Mouse (Mus musculus): ENCODE measurements around the gene Unc119b. TPM values are rescaled to one million over a fixed set of nuclear protein-coding genes. Genes with fewer than 3 reads are reported as not detected.
"Not testable (repeated sequence)": the region's sequence is repeated elsewhere in the genome, so short reads cannot be mapped to it uniquely, and the experiment has no call there.

Gene Unc119b
- total RNA-seq, 2 experiments from 2014 or later = 26.7 to 29.8 TPM

DNA sequence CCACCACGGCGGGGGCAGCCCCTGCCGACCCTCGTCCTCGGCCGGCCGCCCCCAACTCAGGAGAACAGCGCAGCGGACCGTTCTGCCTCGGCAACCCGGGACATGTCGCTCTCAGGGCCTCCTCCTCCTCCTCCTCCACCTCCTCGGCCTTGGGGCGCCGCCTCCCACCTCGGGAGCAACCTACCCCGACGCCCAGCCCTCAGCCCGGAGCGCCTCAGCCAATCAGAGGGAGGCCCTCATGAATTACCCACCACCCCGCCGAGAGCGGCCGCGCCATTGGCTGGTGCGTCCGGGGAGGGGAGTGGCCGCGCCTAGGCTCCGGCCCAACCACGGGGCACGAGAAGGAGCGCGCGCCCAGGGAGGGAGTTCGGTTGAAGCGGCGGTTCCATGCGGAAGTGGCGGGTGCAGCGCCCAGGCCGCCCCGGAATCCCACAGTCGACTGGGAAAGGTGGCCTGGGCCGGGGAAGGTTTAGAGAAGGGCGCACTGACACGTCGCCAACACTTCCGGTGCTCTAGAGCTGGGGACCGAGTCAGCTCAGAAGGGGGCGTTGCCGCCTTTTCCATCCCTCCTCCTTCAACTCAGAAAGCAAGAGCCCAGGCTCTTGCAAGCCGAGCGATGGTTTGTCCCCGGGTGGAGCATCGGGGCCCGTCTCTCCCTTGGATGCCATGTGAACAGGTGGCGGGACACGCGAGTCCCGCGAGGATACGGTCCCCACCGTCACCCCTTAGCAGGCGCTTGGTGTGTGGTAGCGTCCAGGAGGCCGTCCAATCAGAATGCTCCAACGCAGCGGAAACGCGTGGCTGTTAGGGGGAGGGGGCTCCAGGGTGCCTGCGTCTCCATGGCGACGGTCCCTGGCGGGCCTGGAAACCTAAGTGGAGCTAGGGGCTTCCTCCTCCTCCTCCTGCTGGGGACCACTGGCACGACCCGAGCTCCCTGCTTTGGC is 23.5 kb upstream of the Unc119b start, which contains the start of gene Mlec:
TSS of gene Mlec (minus strand) at position 140 of the 944 bp plus-strand sequence.
- DNase-seq (ENCODE audit: low spot score in 2 of 2) = peak; percentile 99

DNA sequence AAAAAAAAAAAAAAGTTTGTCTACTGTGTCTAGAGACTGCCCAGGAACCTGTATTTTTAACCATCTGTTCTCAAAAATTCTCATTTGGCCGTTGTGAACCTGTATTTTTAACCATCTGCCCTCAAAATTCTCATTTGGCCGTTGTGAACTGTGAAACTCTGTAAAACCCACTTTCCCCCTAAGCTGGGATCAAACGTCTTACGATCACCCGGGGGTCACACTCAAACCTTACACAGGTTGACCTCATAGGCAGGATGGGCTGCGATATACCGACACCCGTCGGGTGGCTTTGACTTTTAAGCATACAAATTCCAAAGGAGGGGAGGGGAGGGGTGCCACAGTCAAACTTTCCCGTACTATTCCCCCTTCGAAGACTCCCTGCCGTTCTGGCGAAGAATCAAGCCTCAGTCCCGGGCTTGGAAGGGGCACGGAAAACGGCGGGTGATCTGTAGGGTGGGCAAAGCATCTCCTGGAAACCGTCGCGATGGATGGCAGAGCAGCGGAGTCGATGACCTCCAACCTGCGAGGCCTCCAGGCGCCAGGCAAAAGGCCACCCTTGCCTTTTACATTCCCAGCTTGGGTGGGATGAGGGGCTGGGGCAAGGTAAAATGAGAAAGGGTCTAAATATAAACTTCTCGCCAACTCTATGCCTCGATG is 22.3 kb upstream of the Unc119b start:
- DNase-seq (ENCODE audit: low spot score in 2 of 2) = no peak

DNA sequence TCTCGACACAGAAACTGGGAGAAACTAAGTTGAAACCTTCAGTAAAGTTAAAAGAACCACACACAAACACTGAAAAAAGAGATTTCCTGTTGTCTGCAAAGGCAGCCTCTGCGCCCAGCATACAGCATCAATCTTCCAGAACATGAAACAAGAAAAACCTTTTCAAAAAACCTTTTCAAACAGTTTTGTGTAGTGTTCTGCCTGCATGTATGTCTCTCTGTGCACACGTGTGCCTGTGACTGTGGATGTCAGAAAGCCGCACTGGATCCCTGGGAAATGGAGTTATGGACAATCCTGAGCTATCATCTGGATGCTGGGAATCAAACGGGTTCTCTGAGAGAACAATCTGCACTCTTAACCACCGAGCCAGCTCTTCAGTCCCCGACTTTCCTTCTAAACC is 21.6 kb upstream of the Unc119b start:
- no peak for DNase-seq (ENCODE audit: low spot score in 2 of 2)

DNA sequence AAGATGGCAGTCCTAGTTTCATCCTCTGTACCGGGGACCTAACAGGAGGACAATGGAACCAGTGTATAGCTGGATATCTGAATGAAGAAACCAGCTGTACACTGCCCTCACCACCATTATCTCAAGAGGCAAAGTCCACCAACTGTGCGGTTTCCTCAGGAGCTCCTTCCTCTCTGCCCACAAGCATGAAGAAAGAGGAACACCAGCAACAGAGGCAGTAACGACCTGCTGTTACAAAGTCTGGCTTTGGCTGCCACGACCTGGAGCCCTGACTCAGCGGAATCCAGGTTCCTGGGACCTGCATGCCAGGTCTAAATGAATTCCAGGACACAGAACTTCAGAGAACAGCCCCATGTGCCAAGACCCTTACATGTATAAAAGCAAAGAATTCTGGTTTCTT is 21.1 kb upstream of the Unc119b start:
- no peak for DNase-seq (ENCODE audit: low spot score in 2 of 2)

DNA sequence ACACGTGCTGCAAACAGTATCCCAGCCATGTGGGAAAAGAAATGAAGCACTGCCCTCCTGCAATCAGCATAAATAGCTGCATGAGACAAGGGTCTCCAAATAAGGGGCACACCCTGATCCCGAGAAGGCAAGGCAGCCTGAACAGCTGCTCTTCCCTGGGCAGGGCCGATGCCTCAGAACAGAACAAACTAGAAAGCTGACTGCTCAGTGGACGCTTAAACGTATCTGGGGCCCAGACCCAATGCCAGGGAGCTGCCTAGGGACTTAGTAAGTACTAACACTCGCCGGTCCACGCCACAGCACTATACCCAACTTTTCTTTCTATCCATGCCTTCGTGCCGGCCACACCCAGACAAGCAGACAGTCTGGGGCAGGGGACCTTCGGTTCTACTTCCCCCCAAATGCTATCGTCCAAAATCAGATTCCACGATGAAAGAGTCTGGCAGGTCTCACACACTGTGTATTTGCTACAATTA is 20.4 kb upstream of the Unc119b start:
- no peak for DNase-seq (ENCODE audit: low spot score in 2 of 2)

DNA sequence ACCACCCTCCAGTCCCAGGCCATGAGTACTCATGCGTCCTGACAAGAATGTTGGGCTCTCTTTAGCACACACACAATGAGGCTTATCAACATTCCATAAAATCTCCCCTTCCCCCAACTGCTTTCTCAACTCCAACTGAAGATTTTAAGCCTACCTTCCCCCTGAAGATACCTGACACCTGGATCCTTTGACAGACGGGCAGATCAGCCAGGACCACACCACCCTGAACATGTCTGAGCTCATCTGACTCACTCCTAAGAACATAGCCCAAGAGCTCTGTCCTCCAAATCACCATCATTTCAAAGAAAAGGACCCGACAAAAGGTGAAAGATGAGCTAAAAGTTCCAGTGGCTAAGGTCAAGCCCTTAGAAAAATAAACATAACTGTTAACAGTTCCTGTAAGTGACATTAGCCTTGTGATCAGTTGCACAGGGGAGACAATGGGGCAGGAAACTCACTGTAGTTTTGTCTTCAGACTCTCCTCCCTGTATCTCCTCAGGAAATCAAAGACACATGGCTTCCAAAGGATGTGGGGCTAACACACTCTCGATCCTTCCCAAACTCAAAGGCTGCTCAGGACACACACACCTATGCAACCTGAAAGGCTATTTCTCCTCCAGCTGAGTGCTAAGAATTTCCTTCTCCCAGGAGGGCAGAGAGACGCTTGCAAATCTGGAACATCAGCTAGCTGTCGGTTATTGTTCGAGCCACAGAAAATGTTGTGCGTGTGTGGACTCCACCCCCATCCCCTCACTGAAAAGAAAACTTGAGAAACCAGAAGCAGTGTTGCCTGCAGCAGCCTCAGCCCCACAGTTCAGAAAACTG is 17.6 kb upstream of the Unc119b start:
- no peak for DNase-seq (ENCODE audit: low spot score in 2 of 2)

- no peak for DNase-seq (ENCODE audit: low spot score in 2 of 2)
These were observed 16.7 kb upstream of the Unc119b start for GRCm38 (mm10) chr5:115151457-115151856.

DNA sequence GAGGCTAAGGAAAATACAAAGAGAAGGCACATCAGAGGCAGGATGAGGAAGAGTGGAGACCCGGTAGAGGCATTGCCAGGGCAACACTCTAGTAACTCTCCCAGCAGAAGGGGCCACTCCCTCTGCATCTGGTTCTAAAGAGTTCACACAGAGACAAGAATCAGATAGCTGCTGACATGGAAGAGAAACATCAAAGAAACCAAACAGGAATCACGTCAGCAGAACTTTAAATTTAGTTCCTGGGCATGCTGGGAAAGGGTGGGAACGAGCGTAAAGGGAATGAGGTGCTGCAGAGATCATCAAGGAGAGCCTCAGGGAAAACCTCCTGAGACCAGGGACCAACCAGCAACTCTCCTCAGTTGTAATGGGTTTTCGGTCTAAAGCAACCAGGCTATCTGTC is 16.2 kb upstream of the Unc119b start:
- no peak for DNase-seq (ENCODE audit: low spot score in 2 of 2)

DNA sequence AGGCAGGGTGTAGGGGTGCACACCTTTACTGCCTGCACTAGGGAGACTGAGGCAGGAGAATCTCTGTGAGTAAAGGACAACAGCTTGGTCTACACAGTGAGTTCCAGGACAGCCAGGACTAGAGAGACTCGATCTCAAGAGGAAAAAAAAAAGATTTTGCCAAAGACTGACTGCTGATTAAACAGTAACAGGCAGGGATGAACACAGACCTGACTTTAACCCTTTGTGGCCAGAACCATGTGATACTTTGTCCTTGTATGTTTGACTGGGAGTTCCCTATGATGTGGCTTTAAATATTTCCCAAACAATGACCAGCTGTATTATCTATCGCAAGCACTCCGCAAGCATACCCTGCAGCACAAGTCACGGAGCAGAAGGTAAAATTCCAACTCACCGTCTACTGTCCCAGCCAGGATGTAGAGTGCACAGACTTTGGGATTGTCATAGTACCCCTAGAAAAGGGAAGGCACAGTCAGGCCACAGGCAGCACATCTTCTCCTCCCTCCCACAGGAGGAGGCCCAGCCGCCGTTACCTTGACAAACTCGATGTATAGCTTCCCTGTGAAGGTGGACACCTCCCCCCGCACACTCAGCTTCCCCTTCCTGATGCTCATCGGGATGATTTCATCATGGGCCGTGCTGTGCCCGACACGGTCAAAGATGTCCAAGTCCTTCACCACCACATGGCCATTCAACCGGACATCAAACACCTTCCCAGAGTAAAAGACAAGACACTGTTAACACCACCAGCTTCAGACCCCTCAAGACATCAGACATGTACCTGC is 15.1 kb upstream of the Unc119b start:
- no peak for DNase-seq (ENCODE audit: low spot score in 2 of 2)

GRCm38 (mm10) chr5:115148872-115149271 is 14.1 kb upstream of the Unc119b start:
- DNase-seq (ENCODE audit: low spot score in 2 of 2) = not testable (repeated sequence)

DNA sequence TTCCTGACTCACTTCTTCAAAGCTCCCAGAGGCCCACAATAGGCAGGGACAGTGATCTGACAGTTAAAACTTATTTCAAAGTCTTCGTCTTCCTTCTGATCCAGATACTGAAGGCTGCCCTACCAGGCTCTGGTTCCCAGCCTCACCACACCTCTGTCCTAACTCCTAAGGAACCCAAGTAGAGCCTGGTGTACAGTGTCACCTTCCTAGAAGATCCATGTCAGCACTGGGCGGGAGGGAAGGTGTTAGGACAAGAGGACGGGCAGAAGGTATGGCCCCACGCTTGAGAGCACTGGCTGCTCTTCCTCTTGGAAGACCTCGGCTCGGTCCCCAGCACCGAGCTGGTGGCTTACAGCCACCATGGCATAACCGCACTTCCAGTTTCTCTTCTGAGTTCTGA is 13.6 kb upstream of the Unc119b start:
- no peak for DNase-seq (ENCODE audit: low spot score in 2 of 2)

DNA sequence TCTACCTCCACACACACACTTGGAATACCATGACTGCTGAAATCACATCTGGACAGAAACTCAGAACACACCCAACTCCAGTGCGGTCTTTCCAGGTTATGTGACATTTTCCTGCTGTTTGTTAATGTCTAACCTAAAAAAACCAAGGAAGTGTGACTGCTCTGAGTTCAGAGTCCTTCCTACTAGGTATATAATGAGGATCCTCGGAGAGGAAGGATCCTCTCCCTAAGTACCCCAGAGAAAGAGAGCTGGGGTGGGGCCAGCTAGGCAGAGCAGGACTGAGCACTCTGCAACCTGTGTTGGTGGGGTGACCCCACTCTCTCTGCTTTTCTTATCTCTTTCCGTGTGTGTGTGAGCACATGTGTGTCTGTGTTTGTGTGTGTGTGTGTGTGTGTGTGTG is 12.6 kb upstream of the Unc119b start:
- DNase-seq (ENCODE audit: low spot score in 2 of 2) = no peak

GRCm38 (mm10) chr5:115146747-115147130 is 12.0 kb upstream of the Unc119b start:
- DNase-seq (ENCODE audit: low spot score in 2 of 2) = no peak

- no peak for DNase-seq (ENCODE audit: low spot score in 2 of 2)
These were observed 11.4 kb upstream of the Unc119b start for GRCm38 (mm10) chr5:115145976-115146746.

DNA sequence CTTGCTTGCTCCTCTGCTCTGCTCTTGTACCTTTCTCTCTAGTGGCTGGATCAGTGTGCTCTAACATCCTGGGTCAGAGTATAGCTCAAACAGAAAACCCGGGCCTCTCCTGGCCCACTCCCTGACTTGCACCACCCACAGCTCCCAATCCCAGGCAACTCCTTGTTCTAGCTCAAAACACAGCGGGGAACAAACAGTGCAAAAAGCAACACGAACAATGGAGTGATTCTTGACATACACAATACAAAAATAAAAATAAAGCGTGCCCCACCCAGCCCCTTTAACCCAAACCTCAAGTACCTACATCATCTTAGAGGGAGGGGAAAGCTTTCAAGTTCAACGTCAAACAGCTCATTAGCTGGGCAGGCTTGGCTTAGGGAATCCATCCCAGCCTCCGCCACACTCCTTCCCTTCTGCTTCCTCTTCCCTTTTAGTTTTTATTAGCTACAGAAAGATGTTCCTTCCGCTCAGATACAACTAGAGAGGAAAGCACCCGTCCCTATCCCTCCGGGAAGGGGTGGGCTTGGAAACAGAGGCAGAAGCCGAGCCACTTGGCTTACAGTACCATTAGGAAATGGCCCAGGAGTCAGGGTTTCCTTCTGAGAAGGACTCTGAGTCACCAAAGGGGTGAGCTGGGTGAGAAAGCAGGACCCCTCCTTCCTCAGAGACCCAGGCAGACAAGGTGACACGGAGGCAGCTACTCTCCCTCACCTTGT is 10.6 kb upstream of the Unc119b start:
- DNase-seq (ENCODE audit: low spot score in 2 of 2) = no peak

- no peak for DNase-seq (ENCODE audit: low spot score in 2 of 2)
These were observed 9.7 kb upstream of the Unc119b start for GRCm38 (mm10) chr5:115144471-115144870.

- DNase-seq (ENCODE audit: low spot score in 2 of 2) = peak in 1 of 2 experiments; percentile 52
These were observed 8.8 kb upstream of the Unc119b start for GRCm38 (mm10) chr5:115143552-115143951.

DNA sequence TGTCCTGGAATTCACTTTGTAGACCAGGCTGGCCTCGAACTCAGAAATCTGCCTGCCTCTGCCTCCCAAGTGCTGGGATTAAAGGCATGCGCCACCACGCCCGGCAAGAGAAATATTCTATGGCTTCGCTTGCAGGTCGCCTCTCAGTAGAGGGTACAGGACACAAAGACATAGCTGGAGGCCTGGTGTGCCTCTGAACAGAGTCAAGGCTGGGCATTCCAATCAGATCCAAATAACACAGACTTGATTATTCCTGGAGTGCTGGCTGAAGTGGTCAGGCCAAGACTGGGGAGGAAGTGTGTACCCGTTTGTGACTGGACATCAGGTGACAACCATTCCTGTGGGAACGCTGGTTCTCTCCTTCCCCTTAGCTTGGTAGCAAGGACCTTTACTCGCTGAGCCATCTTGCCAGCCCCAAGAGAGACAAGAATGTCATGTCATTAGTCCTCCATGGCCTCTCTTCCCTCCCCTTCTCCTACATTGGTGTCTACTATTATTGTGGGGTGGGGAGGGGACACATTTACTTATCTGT is 7.5 kb upstream of the Unc119b start:
- DNase-seq (ENCODE audit: low spot score in 2 of 2) = no peak

DNA sequence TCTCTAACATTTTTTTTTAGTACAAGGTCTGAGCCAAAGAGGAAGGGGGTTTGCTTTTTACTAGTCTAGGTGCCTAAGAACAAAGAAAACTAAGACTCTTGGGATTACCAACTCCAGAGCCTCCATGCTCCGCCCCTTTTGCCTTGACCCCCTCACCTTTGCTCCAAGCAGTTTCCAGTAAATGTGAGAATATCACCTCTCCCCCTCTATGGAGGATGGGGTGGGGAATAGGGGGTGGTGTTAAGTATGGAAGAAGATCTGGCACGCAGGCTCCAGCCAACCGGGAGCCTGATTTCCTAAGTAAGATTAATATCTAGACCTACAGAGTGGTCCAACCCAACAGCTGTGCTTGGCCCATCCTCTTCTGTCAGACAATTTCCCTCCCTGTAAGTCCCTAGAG is 6.0 kb upstream of the Unc119b start:
- no peak for DNase-seq (ENCODE audit: low spot score in 2 of 2)

Measured in layer of hippocampus, postnatal 10 days (tissue).